Mouse (Mus musculus): ENCODE measurements around the gene Pofut1.
A peak's percentile ranks its signal among the peaks of the same experiment; 100 is the strongest.

Pofut1 gene

GRCm38 (mm10) chr2:153241250-153242014 is at the start of gene Pofut1, which contains the start of gene Plagl2:
Gene Pofut1, plus strand, starts transcription at chr2:153241533.
Gene Plagl2, minus strand, starts transcription at chr2:153241426.
- peak; percentile 84 for DNase-seq (ENCODE audit: low read depth)

GRCm38 (mm10) chr2:153194255-153194654 is 47.1 kb upstream of the Pofut1 start:
- no peak for DNase-seq (ENCODE audit: low read depth)

GRCm38 (mm10) chr2:153198485-153198884 is 42.8 kb upstream of the Pofut1 start:
- DNase-seq (ENCODE audit: low read depth): no peak

GRCm38 (mm10) chr2:153199114-153199513 is 42.2 kb upstream of the Pofut1 start:
- DNase-seq (ENCODE audit: low read depth): peak; percentile 72

GRCm38 (mm10) chr2:153202766-153203165 is 38.6 kb upstream of the Pofut1 start:
- no peak for DNase-seq (ENCODE audit: low read depth)

GRCm38 (mm10) chr2:153208149-153208548 is 33.2 kb upstream of the Pofut1 start:
- no peak for DNase-seq (ENCODE audit: low read depth)

- DNase-seq (ENCODE audit: low read depth): no peak
Observed at GRCm38 (mm10) chr2:153209286-153209685, 32.0 kb upstream of the Pofut1 start.

GRCm38 (mm10) chr2:153211451-153211850 is 29.9 kb upstream of the Pofut1 start:
- DNase-seq (ENCODE audit: low read depth): no peak

- DNase-seq (ENCODE audit: low read depth): no peak
Observed at GRCm38 (mm10) chr2:153213351-153213750, 28.0 kb upstream of the Pofut1 start.

- DNase-seq (ENCODE audit: low read depth): peak; percentile 96
Observed at GRCm38 (mm10) chr2:153214771-153215259, 26.5 kb upstream of the Pofut1 start.

- DNase-seq (ENCODE audit: low read depth): peak; percentile 95
Observed at GRCm38 (mm10) chr2:153215421-153215820, 25.9 kb upstream of the Pofut1 start.

- no peak for DNase-seq (ENCODE audit: low read depth)
Observed at GRCm38 (mm10) chr2:153217826-153218340, 23.4 kb upstream of the Pofut1 start.

GRCm38 (mm10) chr2:153218516-153218915 is 22.8 kb upstream of the Pofut1 start:
- no peak for DNase-seq (ENCODE audit: low read depth)

- DNase-seq (ENCODE audit: low read depth): no peak
Observed at GRCm38 (mm10) chr2:153221620-153222019, 19.7 kb upstream of the Pofut1 start.

- no peak for DNase-seq (ENCODE audit: low read depth)
Observed at GRCm38 (mm10) chr2:153222130-153222529, 19.2 kb upstream of the Pofut1 start.

GRCm38 (mm10) chr2:153222566-153222965 is 18.8 kb upstream of the Pofut1 start:
- DNase-seq (ENCODE audit: low read depth): peak; percentile 65

GRCm38 (mm10) chr2:153224946-153225594 is 16.3 kb upstream of the Pofut1 start, which contains the start of gene Tspyl3:
Gene Tspyl3, minus strand, starts transcription at chr2:153225441.
- peak; percentile 64 for DNase-seq (ENCODE audit: low read depth)

GRCm38 (mm10) chr2:153225595-153225953 is 15.8 kb upstream of the Pofut1 start:
- DNase-seq (ENCODE audit: low read depth): no peak

GRCm38 (mm10) chr2:153227959-153228358 is 13.4 kb upstream of the Pofut1 start:
- peak; percentile 72 for DNase-seq (ENCODE audit: low read depth)

GRCm38 (mm10) chr2:153228523-153228922 is 12.8 kb upstream of the Pofut1 start:
- DNase-seq (ENCODE audit: low read depth): no peak

GRCm38 (mm10) chr2:153237193-153237592 is 4.1 kb upstream of the Pofut1 start:
- DNase-seq (ENCODE audit: low read depth): peak; percentile 12

- no peak for DNase-seq (ENCODE audit: low read depth)
Observed at GRCm38 (mm10) chr2:153237891-153238290, 3.4 kb upstream of the Pofut1 start.

GRCm38 (mm10) chr2:153238406-153238805 is 2.9 kb upstream of the Pofut1 start:
- peak; percentile 10 for DNase-seq (ENCODE audit: low read depth)
